Mouse (Mus musculus) stomach, embryonic 16.5 days (tissue): ENCODE measurements around the gene Golim4. TPM values are rescaled to one million over a fixed set of nuclear protein-coding genes. Genes with fewer than 3 reads are reported as not detected.

Source experiments
- ATAC-seq: fragments of 200-750 bp; cut with Nextera tagmentation; 2 replicates; pipeline ENCODE4 v1.8.0; 2017; ENCODE audit warnings: moderate number of reproducible peaks, moderate TSS enrichment; ENCODE audit not compliant: insufficient read depth, low FRiP score
- H3K27ac ChIP-seq: fragments of 300-500 bp; sonication (generic); 2 replicates; pipeline ENCODE4 v1.5.1; 2014; ENCODE audit warnings: low read length
- H3K27me3 ChIP-seq: fragments of 300-500 bp; sonication (generic); 2 replicates; pipeline ENCODE4 v1.6.1; 2014; ENCODE audit warnings: low read length, control low read depth, mixed read lengths; ENCODE audit not compliant: control insufficient read depth, insufficient read depth
- H3K36me3 ChIP-seq: fragments of 300-500 bp; sonication (generic); 2 replicates; pipeline ENCODE4 v1.6.1; 2014; ENCODE audit warnings: low read length; ENCODE audit not compliant: control insufficient read depth, insufficient read depth
- H3K4me1 ChIP-seq: fragments of 300-500 bp; sonication (generic); 2 replicates; pipeline ENCODE4 v1.6.1; 2014; ENCODE audit warnings: low read length, control low read depth, mixed read lengths; ENCODE audit not compliant: control insufficient read depth, insufficient read depth
- H3K4me2 ChIP-seq: fragments of 300-500 bp; sonication (generic); 2 replicates; pipeline ENCODE4 v1.6.1; 2014; ENCODE audit warnings: low read depth, low read length, mixed read lengths
- H3K4me3 ChIP-seq: fragments of 300-500 bp; sonication (generic); replicated peaks from 2 replicates; pipeline ENCODE4 v1.5.1; 2014; ENCODE audit warnings: mild to moderate bottlenecking, low read length
- H3K9ac ChIP-seq: fragments of 300-500 bp; sonication (generic); 2 replicates; pipeline ENCODE4 v1.6.1; 2014; ENCODE audit warnings: low read length
- H3K9me3 ChIP-seq: fragments of 300-500 bp; sonication (generic); replicated peaks from 2 replicates; pipeline ENCODE4 v1.6.1; 2016; ENCODE audit warnings: low read length, control low read depth; ENCODE audit not compliant: control insufficient read depth
- WGBS: fragments of 180-500 bp; shearing (Covaris S2); extraction: QIAGEN DNeasy Blood & Tissue Kit; methylation state at CpG from one replicate; pipeline ENCODE4 v1.1.7; 2014; 5-methylcytosine and 5-hydroxymethylcytosine counted together
- polyA plus RNA-seq: library from polyadenylated mRNA; unstranded; fragments of >200 nt; fragmentation: Nextera tagmentation; extraction: Ambion mirVana; gene quantifications from 2 replicates; pipeline ENCODE4 v1.2.1, GENCODE M21; 2015

Golim4 gene
- polyA plus RNA-seq, 1 experiment from 2014 or later, result 70.0 TPM

- ATAC-seq, result no peak
- Histone ChIP-seq H3K4me2 (no peak overlapping the region), H3K4me3 (no peak overlapping the region), H3K36me3 (peaks cover 4% of the 10 kb centered on the region; the same call in 1 of the 2 replicates), H3K9ac (no peak overlapping the region), H3K27ac (no peak overlapping the region), H3K4me1 (no peaks in the 10 kb centered on the region), H3K27me3 (no peaks in the 10 kb centered on the region), H3K9me3 (no peaks in the 10 kb centered on the region)
- WGBS, result 74% methylated on average over 11 of the region's 11 CpGs
These were observed 54.7 kb downstream of the Golim4 start for GRCm38 (mm10) chr3:75901903-75902598.

- H3K4me1 ChIP-seq, result no peaks in the 10 kb centered on the region
- H3K27me3 ChIP-seq, result no peaks in the 10 kb centered on the region
- WGBS, result 84% methylated on average over 5 of the region's 5 CpGs
- no peaks in the 10 kb centered on the region for H3K9me3 ChIP-seq
- no peak overlapping the region for H3K4me3 ChIP-seq
- H3K36me3 ChIP-seq, result peaks cover 9% of the 10 kb centered on the region; the same call in 1 of the 2 replicates
- H3K9ac ChIP-seq, result no peak overlapping the region
- H3K27ac ChIP-seq, result no peak overlapping the region
- H3K4me2 ChIP-seq, result no peak overlapping the region
- ATAC-seq, result no peak
These were observed 61.7 kb downstream of the Golim4 start for GRCm38 (mm10) chr3:75895075-75895474.

GRCm38 (mm10) chr3:75891581-75891980 is 65.2 kb downstream of the Golim4 start:
- 90% methylated on average over 3 of the region's 3 CpGs for WGBS
- no peak overlapping the region for H3K27ac ChIP-seq
- peaks cover 20% of the 10 kb centered on the region for H3K36me3 ChIP-seq
- no peak overlapping the region for H3K4me3 ChIP-seq
- ATAC-seq, result no peak
- H3K4me1 ChIP-seq, result no peaks in the 10 kb centered on the region
- H3K9me3 ChIP-seq, result no peaks in the 10 kb centered on the region
- no peak overlapping the region for H3K9ac ChIP-seq
- no peak overlapping the region for H3K4me2 ChIP-seq
- H3K27me3 ChIP-seq, result no peaks in the 10 kb centered on the region

- no peak overlapping the region for H3K4me2 ChIP-seq
- no peak for ATAC-seq
- 94% methylated on average over 1 of the region's 1 CpGs for WGBS
- H3K9me3 ChIP-seq, result no peaks in the 10 kb centered on the region
- H3K4me3 ChIP-seq, result no peak overlapping the region
- H3K27me3 ChIP-seq, result no peaks in the 10 kb centered on the region
- no peaks in the 10 kb centered on the region for H3K4me1 ChIP-seq
- H3K9ac ChIP-seq, result no peak overlapping the region
- peaks cover 24% of the 10 kb centered on the region for H3K36me3 ChIP-seq
- H3K27ac ChIP-seq, result no peak overlapping the region
These were observed 67.4 kb downstream of the Golim4 start for GRCm38 (mm10) chr3:75889323-75889722.

GRCm38 (mm10) chr3:75881582-75881981 is 75.2 kb downstream of the Golim4 start:
- 0 out of 2 replicates have a peak, but pooled peaks have one; percentile 53 for ATAC-seq
- 89% methylated on average over 1 of the region's 1 CpGs for WGBS
- H3K9ac ChIP-seq, result no peak overlapping the region

GRCm38 (mm10) chr3:75879269-75879668 is 77.5 kb downstream of the Golim4 start:
- Histone ChIP-seq H3K27ac (no peak overlapping the region), H3K9ac (no peak overlapping the region), H3K4me1 (no peaks in the 10 kb centered on the region), H3K27me3 (no peaks in the 10 kb centered on the region), H3K9me3 (peaks cover 7% of the 10 kb centered on the region; the same call in 1 of the 2 replicates), H3K4me2 (no peak overlapping the region), H3K36me3 (peaks cover 20% of the 10 kb centered on the region), H3K4me3 (no peak overlapping the region)
- no peak for ATAC-seq
- 95% methylated on average over 2 of the region's 2 CpGs for WGBS

More at GRCm38 (mm10) chr3:75881582-75881981, 75.2 kb downstream of the Golim4 start:
- no peaks in the 10 kb centered on the region for H3K4me1 ChIP-seq
- H3K36me3 ChIP-seq, result peaks cover 18% of the 10 kb centered on the region
- H3K4me2 ChIP-seq, result no peak overlapping the region
- no peak overlapping the region for H3K4me3 ChIP-seq
- H3K27ac ChIP-seq, result no peak overlapping the region
- H3K27me3 ChIP-seq, result no peaks in the 10 kb centered on the region
- peaks cover 7% of the 10 kb centered on the region; the same call in 1 of the 2 replicates for H3K9me3 ChIP-seq

GRCm38 (mm10) chr3:75868886-75869285 is 87.9 kb downstream of the Golim4 start:
- WGBS, result 31% methylated on average over 1 of the region's 1 CpGs
- Histone ChIP-seq H3K4me2 (no peak overlapping the region), H3K9me3 (no peaks in the 10 kb centered on the region), H3K36me3 (no peaks in the 10 kb centered on the region), H3K4me1 (no peaks in the 10 kb centered on the region), H3K9ac (no peak overlapping the region), H3K27ac (no peak overlapping the region), H3K4me3 (no peak overlapping the region), H3K27me3 (no peaks in the 10 kb centered on the region)
- ATAC-seq, result no peak

GRCm38 (mm10) chr3:75864203-75864602 is 92.5 kb downstream of the Golim4 start:
- no peak overlapping the region for H3K4me2 ChIP-seq
- H3K27me3 ChIP-seq, result no peaks in the 10 kb centered on the region
- H3K36me3 ChIP-seq, result no peaks in the 10 kb centered on the region
- no peaks in the 10 kb centered on the region for H3K9me3 ChIP-seq
- WGBS, result 21% methylated on average over 2 of the region's 2 CpGs
- ATAC-seq, result no peak
- no peaks in the 10 kb centered on the region for H3K4me1 ChIP-seq
- H3K27ac ChIP-seq, result no peak overlapping the region
- no peak overlapping the region for H3K4me3 ChIP-seq
- H3K9ac ChIP-seq, result no peak overlapping the region

GRCm38 (mm10) chr3:75861677-75862076 is 95.1 kb downstream of the Golim4 start:
- WGBS, result 45% methylated on average over 4 of the region's 4 CpGs
- Histone ChIP-seq H3K36me3 (no peaks in the 10 kb centered on the region), H3K27me3 (no peaks in the 10 kb centered on the region), H3K4me1 (no peaks in the 10 kb centered on the region), H3K9me3 (no peaks in the 10 kb centered on the region), H3K4me3 (no peak overlapping the region), H3K4me2 (no peak overlapping the region), H3K27ac (no peak overlapping the region), H3K9ac (no peak overlapping the region)
- no peak for ATAC-seq
